Mouse (Mus musculus) heart, adult 2 months (tissue): ENCODE measurements around the gene Mvd. TPM values are rescaled to one million over a fixed set of nuclear protein-coding genes. Genes with fewer than 3 reads are reported as not detected.
A peak's percentile ranks its signal among the peaks of the same experiment; 100 is the strongest.

ENCODE experiments used
- DNase-seq, 2 experiments: peaks; one replicate each; pipeline ENCODE4 v3.0.0; 2021
- H3K27ac ChIP-seq: fragments of 200-600 bp; 2 replicates; pipeline ENCODE4 v1.8.1; 2022
- H3K27me3 ChIP-seq: fragments of 200-500 bp; 2 replicates; pipeline ENCODE4 v1.6.1; 2012; ENCODE audit warnings: mild to moderate bottlenecking, low read length, inconsistent platforms, mixed read lengths; ENCODE audit not compliant: control insufficient read depth, insufficient read depth
- H3K36me3 ChIP-seq: fragments of 200-500 bp; 2 replicates; pipeline ENCODE4 v1.6.1; 2012; ENCODE audit warnings: low read length, inconsistent platforms; ENCODE audit not compliant: control insufficient read depth, insufficient read depth
- H3K4me1 ChIP-seq: fragments of 200-500 bp; 2 replicates; pipeline ENCODE4 v1.6.1; 2011; ENCODE audit warnings: low read length; ENCODE audit not compliant: control insufficient read depth, insufficient read depth
- H3K4me3 ChIP-seq: fragments of 200-600 bp; 2 replicates; pipeline ENCODE4 v1.8.1; 2022
- H3K79me2 ChIP-seq: fragments of 200-500 bp; replicated peaks from 2 replicates; pipeline ENCODE4 v1.6.1; 2012; ENCODE audit warnings: mild to moderate bottlenecking, inconsistent platforms, low read length, moderate library complexity, mixed read lengths; ENCODE audit not compliant: control insufficient read depth, insufficient read depth
- H3K9ac ChIP-seq: fragments of 200-500 bp; 2 replicates; pipeline ENCODE4 v1.6.1; 2012; ENCODE audit warnings: low read depth, mild to moderate bottlenecking, control low read depth, inconsistent platforms, low read length, mixed read lengths
- CTCF ChIP-seq: fragments of 200-600 bp; IDR thresholded peaks from 2 replicates; pipeline ENCODE4 v1.8.1; 2022; ENCODE audit warnings: antibody characterized with exemption, mild to moderate bottlenecking, moderate library complexity
- EP300 ChIP-seq: fragments of 200-500 bp; IDR thresholded peaks from 2 replicates; pipeline ENCODE4 v1.6.1; 2011; ENCODE audit warnings: low read depth, low read length, control low read depth; ENCODE audit not compliant: insufficient read depth
- POLR2A ChIP-seq: fragments of 200-500 bp; IDR thresholded peaks from 2 replicates; pipeline ENCODE4 v1.6.1; 2011; ENCODE audit warnings: mild to moderate bottlenecking, low read depth, low read length, control low read depth; ENCODE audit not compliant: insufficient read depth
- WGBS: fragments of 180-500 bp; shearing (Covaris S2); methylation state at CpG from one replicate; pipeline ENCODE4 v1.1.7; 2018; 5-methylcytosine and 5-hydroxymethylcytosine counted together
- intact Hi-C: fragments of 180-260 bp; cut with DNase I; formaldehyde crosslinking; loops from one replicate; pipeline ENCODE4 v1.15.1; 2025
- polyA plus RNA-seq: library from polyadenylated mRNA; depleted of rRNA; stranded (reverse); fragments of >200 nt; gene quantifications from 2 replicates; pipeline ENCODE4 v1.2.3, GENCODE M21; 2012
- total RNA-seq, 2 experiments: library from RNA; stranded (reverse); gene quantifications; 2 replicates each; pipeline ENCODE4 v1.2.3; 2021

Mvd gene
- total and polyA plus RNA-seq, 3 experiments: 4.0 to 8.5 (median 5.6) TPM

- H3K36me3 ChIP-seq: no peaks in the 10 kb centered on the region
- no peaks in the 10 kb centered on the region for H3K27me3 ChIP-seq
- under 1% methylated on average over 103 of the region's 103 CpGs for WGBS
- H3K27ac ChIP-seq: peak within 1 kb of the TSS; percentile 92
- DNase-seq: peak; percentile 94 to 98
- H3K9ac ChIP-seq: peak within 1 kb of the TSS; percentile 90
- H3K79me2 ChIP-seq: no peaks in the 10 kb centered on the region; the same call in 1 of the 2 replicates
- peak within 1 kb of the TSS; percentile 97 for H3K4me3 ChIP-seq
- peaks cover 7% of the 10 kb centered on the region for H3K4me1 ChIP-seq
- TF ChIP-seq POLR2A (peak; percentile 55; the same call in 1 of the 2 replicates), CTCF (peak; percentile 16; the same call in 1 of the 2 replicates), EP300 (peak; percentile 50; the same call in 1 of the 2 replicates)
- intact Hi-C loops: loop anchor here (2.0 to 10.0 kb wide), 3 partner anchors 27 to 739 kb away; partner anchors contain the start of genes Chmp1a, Spata33 and Zc3h18
These were observed 32.5 kb upstream of the Mvd start, which contains the start of the genes Rnf166 and Ctu2 for GRCm38 (mm10) chr8:122475580-122476320. Gene Rnf166 (minus strand): TSS chr8:122476064. Gene Ctu2 (plus strand): TSS chr8:122476143.

GRCm38 (mm10) chr8:122474951-122475560, 31.8 kb upstream of the Mvd start:
- intact Hi-C loops: loop anchor here (2.0 to 10.0 kb wide), 2 partner anchors 26 to 740 kb away; partner anchors contain the start of genes Chmp1a and Spata33
- Histone ChIP-seq H3K4me1 (peaks cover 7% of the 10 kb centered on the region), H3K79me2 (no peaks in the 10 kb centered on the region; the same call in 1 of the 2 replicates), H3K9ac (peak overlapping the region; percentile 90), H3K27ac (peak overlapping the region; percentile 92), H3K36me3 (no peaks in the 10 kb centered on the region), H3K4me3 (peak overlapping the region; percentile 97), H3K27me3 (no peaks in the 10 kb centered on the region)
- WGBS: 1% methylated on average over 16 of the region's 16 CpGs
- TF ChIP-seq EP300 (0 out of 2 replicates have a peak, but pooled peaks have one; percentile 38), CTCF (no peak)
- DNase-seq: peak; percentile 50 to 51

- no peak for TF ChIP-seq CTCF
- no peak for TF ChIP-seq POLR2A
- no peak for TF ChIP-seq EP300
- Histone ChIP-seq H3K4me3 (no peak overlapping the region), H3K27me3 (no peaks in the 10 kb centered on the region), H3K27ac (no peak overlapping the region), H3K9ac (no peak overlapping the region), H3K36me3 (no peaks in the 10 kb centered on the region), H3K4me1 (peaks cover 7% of the 10 kb centered on the region), H3K79me2 (no peaks in the 10 kb centered on the region; the same call in 1 of the 2 replicates)
- peak; percentile 34 to 42 for DNase-seq
- 74% methylated on average over 8 of the region's 8 CpGs for WGBS
- intact Hi-C loops: loop anchor here (2.0 to 10.0 kb wide), 2 partner anchors 25 to 741 kb away; partner anchors contain the start of genes Chmp1a and Spata33
These were observed 30.7 kb upstream of the Mvd start for GRCm38 (mm10) chr8:122473911-122474421.

- 80% methylated on average over 5 of the region's 5 CpGs for WGBS
- intact Hi-C loops: loop anchor here (10.0 kb wide), 1 partner anchor 744 kb away; the partner anchor contains the start of genes Chmp1a and Spata33
- Histone ChIP-seq H3K27ac (no peak overlapping the region), H3K27me3 (no peaks in the 10 kb centered on the region), H3K4me3 (no peak overlapping the region), H3K9ac (no peak overlapping the region), H3K36me3 (no peaks in the 10 kb centered on the region), H3K4me1 (peaks cover 4% of the 10 kb centered on the region), H3K79me2 (no peaks in the 10 kb centered on the region; the same call in 1 of the 2 replicates)
- DNase-seq: no peak
- TF ChIP-seq EP300 (no peak), CTCF (no peak), POLR2A (no peak)
These were observed 27.5 kb upstream of the Mvd start for GRCm38 (mm10) chr8:122470691-122471090.

GRCm38 (mm10) chr8:122469965-122470364, 26.7 kb upstream of the Mvd start:
- DNase-seq: no peak
- no peak overlapping the region for H3K4me3 ChIP-seq
- H3K4me1 ChIP-seq: peaks cover 3% of the 10 kb centered on the region
- H3K27ac ChIP-seq: no peak overlapping the region
- H3K36me3 ChIP-seq: no peaks in the 10 kb centered on the region
- intact Hi-C loops: loop anchor here (10.0 kb wide), 1 partner anchor 745 kb away; the partner anchor contains the start of genes Chmp1a and Spata33
- WGBS: 85% methylated on average over 10 of the region's 10 CpGs
- H3K79me2 ChIP-seq: no peaks in the 10 kb centered on the region; the same call in 1 of the 2 replicates
- no peak overlapping the region for H3K9ac ChIP-seq
- no peaks in the 10 kb centered on the region for H3K27me3 ChIP-seq
- TF ChIP-seq EP300: no peak
- TF ChIP-seq POLR2A: no peak
- TF ChIP-seq CTCF: no peak
